Mouse (Mus musculus): ENCODE data around the gene Myh1. TPM values are rescaled to one million over a fixed set of nuclear protein-coding genes. Genes with fewer than 3 reads are reported as not detected.

Gene Myh1
- not detected in 2 replicates for total RNA-seq (2015)
- not detected in 2 replicates for total RNA-seq (2017)

GRCm38 (mm10) chr11:67199752-67200151 is at the start of gene Myh1:
Myh1 (plus strand) TSS chr11:67200052.
- no peak for ATAC-seq (replicated peaks; ENCODE audit: poor library complexity)

DNA sequence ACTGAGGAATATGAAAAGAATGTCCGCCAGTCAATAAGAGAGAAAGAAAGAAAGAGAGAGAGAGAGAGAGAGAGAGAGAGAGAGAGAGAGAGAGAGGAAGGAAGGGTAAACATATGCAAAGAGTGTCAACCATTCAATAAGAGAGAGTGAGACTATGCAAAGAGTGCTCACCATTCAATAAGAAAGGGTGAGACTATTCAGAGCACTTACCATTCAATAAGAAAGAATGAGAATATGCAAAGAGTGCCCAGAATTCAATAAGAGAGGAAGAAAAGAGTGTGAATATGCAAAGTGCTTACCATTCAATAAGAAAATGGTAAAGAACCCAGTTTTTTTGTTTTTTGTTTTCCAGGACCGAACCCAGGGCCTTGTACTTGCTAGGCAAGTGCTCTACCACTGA is 49.6 kb upstream of the Myh1 start:
- no peak for ATAC-seq (replicated peaks; ENCODE audit: poor library complexity)

DNA sequence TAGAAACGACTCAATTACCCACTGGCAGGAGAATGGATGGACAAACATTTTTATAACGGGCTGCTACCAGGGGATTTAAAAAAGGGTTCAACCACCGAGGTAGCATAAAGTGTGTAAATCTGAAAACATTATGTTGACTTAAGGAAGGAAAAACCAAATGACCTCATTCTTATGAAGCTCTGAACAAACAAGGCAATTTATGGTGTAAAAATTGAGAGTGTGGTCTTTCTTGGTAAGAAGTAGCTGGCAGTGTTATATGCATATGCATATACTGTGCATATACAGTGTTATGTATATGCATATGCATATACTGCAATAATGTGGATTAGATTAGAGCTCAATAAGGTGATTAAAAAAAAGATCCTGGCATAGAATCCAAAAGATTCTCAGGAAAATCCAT is 48.7 kb upstream of the Myh1 start:
- no peak for ATAC-seq (replicated peaks; ENCODE audit: poor library complexity)

DNA sequence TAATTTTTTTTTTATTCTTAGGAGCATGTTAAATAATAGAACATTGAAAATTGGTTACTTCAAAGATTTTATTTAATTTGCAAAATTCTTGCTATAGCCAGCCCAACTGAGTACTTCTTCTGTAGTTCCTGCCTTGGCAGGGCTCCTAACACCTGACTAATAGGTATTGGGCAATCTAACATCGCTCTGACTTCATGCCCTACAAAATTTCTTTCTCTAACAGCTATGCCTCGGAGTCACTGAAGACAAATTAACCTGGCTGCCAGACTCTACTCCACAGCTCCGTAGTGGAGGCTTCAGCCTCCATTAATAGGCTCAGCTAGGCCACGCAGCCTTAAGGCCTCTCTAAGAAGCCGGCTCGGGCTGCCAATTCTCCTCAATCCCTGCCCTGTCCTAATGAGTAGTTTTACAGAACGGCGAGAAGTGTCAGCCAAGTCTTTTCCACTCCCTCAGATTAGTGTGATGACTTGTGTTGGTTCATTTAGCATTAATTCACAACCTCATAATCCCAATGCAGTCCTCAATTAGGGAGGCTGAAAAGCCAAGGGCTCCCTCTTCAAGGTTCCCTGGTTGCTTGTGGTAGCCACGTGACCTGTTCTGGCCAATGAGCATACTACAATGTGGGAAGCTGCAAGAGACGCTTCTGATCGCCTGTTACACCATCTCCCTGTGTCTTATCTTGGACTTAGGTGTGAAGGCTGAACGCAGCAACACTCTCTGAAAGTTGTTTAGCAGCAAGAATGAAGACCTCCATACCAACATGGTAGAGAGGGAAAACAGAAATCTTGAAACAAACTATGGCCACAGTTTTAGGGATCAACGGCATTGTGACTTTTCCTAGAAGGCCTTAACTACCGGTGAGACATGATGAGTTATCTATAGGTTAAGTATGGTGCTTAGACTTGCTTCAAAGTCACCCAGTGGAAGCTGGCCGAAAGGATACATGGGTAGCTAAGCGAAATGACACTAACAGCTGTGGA is 47.9 kb upstream of the Myh1 start:
- no peak for ATAC-seq (replicated peaks; ENCODE audit: poor library complexity)

- no peak for ATAC-seq (replicated peaks; ENCODE audit: poor library complexity)
Measured at GRCm38 (mm10) chr11:67153123-67153522, 46.7 kb upstream of the Myh1 start.

- ATAC-seq (replicated peaks; ENCODE audit: poor library complexity): no peak
Measured at GRCm38 (mm10) chr11:67153843-67154242, 46.0 kb upstream of the Myh1 start.

- no peak for ATAC-seq (replicated peaks; ENCODE audit: poor library complexity)
Measured at GRCm38 (mm10) chr11:67155650-67156049, 44.2 kb upstream of the Myh1 start.

DNA sequence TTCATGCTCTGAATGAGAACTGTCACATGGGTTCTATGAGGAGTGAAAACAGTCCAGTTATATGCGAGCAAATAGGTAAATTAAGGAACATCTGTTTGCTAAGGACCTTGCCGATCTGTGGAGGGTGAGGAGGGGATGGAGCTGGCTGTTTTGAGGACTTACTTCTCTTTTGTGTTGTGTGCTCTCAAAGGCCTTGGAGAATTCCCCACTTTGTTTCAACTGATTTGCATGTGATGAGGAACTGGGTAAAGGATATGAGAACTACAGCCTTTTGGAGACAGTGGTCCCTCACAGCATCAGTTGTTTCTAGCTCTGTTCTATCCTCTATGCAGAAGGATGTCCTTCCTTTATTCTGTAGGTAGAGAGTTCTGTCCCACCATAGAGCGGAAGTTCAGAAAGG is 39.7 kb upstream of the Myh1 start:
- no peak for ATAC-seq (replicated peaks; ENCODE audit: poor library complexity)

- no peak for ATAC-seq (replicated peaks; ENCODE audit: poor library complexity)
Measured at GRCm38 (mm10) chr11:67163701-67164100, 36.2 kb upstream of the Myh1 start.

- no peak for ATAC-seq (replicated peaks; ENCODE audit: poor library complexity)
Measured at GRCm38 (mm10) chr11:67164851-67165250, 35.0 kb upstream of the Myh1 start.

GRCm38 (mm10) chr11:67169301-67169700 is 30.6 kb upstream of the Myh1 start:
- ATAC-seq (replicated peaks; ENCODE audit: poor library complexity): no peak

DNA sequence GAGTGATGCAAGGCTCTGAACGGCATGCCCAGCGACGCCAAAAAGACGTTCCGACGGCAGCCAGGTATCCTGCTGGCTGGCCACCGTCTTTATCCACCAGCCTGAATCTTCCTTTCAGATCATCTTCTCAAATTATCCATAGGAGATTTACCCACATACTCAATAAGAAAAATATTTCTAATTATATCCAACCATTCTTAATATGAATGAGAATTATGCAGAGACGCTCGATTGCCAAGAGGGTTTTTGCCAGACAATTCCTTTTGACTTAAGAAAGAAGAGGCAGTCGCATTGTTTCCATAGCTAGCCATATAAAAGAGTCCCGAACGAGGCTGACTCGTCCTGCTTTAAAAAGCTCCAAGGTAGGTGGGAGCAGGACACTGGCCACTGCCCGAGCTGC is 29.1 kb upstream of the Myh1 start, which contains the start of gene Myh2:
Myh2 (plus strand) TSS at position 301 of the 400 bp plus-strand sequence.
- no peak for ATAC-seq (replicated peaks; ENCODE audit: poor library complexity)

DNA sequence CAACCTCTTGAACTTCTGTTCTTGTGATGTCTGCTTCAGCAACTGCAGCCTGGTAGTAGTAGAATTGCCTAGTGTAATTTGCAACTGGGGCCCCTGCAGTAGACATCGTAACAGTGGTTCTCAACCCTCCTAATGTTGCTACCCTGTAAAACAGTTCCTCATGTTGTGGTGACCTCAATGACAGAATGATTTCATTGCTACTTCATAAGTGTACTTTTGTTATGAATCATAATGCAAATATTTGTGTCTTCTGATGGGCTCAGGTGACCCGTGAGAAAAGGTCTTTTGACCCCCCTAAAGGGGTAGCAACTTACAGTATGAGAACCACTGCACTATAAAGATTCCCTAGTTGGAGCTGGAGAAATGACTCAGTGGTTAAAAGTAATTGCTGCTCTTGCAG is 27.4 kb upstream of the Myh1 start:
- no peak for ATAC-seq (replicated peaks; ENCODE audit: poor library complexity)

DNA sequence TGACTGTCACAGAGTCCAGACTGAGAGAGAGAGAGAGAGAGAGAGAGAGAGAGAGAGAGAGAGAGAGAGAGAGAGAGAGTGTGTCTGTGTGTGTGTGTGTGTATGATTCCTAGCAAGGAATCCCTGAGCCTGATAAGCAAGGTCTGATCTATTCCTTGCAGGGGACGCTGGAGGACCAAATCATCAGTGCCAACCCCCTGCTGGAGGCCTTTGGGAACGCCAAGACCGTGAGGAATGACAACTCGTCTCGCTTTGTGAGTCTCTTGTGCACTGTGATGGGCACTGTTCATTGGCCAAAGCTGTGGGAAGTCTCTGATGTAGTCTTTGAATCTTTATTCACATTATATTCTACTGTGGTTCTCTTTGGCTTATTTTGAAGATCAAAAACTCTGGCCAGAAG is 23.5 kb upstream of the Myh1 start:
- ATAC-seq (replicated peaks; ENCODE audit: poor library complexity): no peak

DNA sequence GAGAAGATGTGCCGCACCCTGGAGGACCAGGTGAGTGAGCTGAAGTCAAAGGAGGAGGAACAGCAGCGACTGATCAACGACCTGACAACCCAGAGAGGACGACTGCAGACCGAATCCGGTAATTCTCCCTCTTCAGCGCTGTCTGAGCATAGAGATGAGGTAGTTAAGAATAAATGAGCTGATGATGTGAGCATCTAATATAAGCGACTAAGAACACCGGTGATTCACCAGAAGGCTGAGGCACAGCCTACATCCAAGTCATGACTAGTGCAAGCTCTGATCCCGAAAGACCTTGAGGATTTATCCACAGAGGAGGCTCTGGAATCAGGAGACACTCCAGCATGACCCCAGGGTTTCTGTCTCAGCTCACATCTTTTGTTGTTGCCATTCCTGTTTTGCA is 9.5 kb upstream of the Myh1 start:
- ATAC-seq (replicated peaks; ENCODE audit: poor library complexity): no peak

- no peak for ATAC-seq (replicated peaks; ENCODE audit: poor library complexity)
Measured at GRCm38 (mm10) chr11:67190814-67191213, 9.0 kb upstream of the Myh1 start.

- no peak for ATAC-seq (replicated peaks; ENCODE audit: poor library complexity)
Measured at GRCm38 (mm10) chr11:67191496-67191895, 8.4 kb upstream of the Myh1 start.

- no peak for ATAC-seq (replicated peaks; ENCODE audit: poor library complexity)
Measured at GRCm38 (mm10) chr11:67199321-67199720, 531 bp upstream of the Myh1 start.

GRCm38 (mm10) chr11:67204766-67205165 is 4.9 kb downstream of the Myh1 start:
- ATAC-seq (replicated peaks; ENCODE audit: poor library complexity): no peak

GRCm38 (mm10) chr11:67221803-67222202 is 22.0 kb downstream of the Myh1 start:
- ATAC-seq (replicated peaks; ENCODE audit: poor library complexity): no peak

- no peak for ATAC-seq (replicated peaks; ENCODE audit: poor library complexity)
Measured at GRCm38 (mm10) chr11:67224466-67224865, 24.6 kb downstream of the Myh1 start.

GRCm38 (mm10) chr11:67228731-67229130 is 28.9 kb downstream of the Myh1 start:
- no peak for ATAC-seq (replicated peaks; ENCODE audit: poor library complexity)

DNA sequence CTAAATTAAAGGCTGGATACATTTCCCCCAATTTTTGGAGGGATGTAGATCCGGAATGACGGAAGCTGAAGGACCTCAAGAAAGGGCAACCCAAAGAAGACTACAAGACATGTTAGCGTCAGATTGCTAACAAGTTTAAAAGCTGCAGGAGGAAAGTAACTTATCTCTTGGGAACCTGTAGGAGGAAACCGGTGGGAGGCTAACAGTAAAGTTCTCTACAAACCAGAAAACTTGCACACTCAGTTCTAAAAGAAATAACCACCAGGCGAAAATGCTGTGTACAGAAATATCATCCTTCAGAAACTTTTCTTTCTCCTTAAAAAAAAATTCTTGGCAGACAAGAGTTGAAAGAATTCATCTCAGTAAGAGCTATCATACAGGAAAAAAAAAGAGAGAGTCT is 29.3 kb downstream of the Myh1 start:
- ATAC-seq (replicated peaks; ENCODE audit: poor library complexity): no peak

Data from megakaryocyte progenitor cell, adult 5-6 weeks (primary cell).